Mouse (Mus musculus): ENCODE data around the gene Ube2g1. TPM values are rescaled to one million over a fixed set of nuclear protein-coding genes. Genes with fewer than 3 reads are reported as not detected.
"Not testable (repeated sequence)": the region's sequence is repeated elsewhere in the genome, so short reads cannot be mapped to it uniquely, and the experiment has no call there.

Ube2g1 gene
- total RNA-seq, 2 experiments from 2014 or later = 53.3 to 55.1 TPM

GRCm38 (mm10) chr11:72587537-72588233 is 19.4 kb upstream of the Ube2g1 start:
- no peak for DNase-seq (ENCODE audit: extremely low spot score in 1 of 2, low spot score in 2 of 2)
- intact Hi-C loops (cut with DNase I) = no loop called here

GRCm38 (mm10) chr11:72595010-72595737 is 11.9 kb upstream of the Ube2g1 start:
- intact Hi-C loops (cut with DNase I) = no loop called here
- no peak for DNase-seq (ENCODE audit: extremely low spot score in 1 of 2, low spot score in 2 of 2)

- DNase-seq (ENCODE audit: extremely low spot score in 1 of 2, low spot score in 2 of 2) = no peak
- intact Hi-C loops (cut with DNase I) = no loop called here
Observed at GRCm38 (mm10) chr11:72597780-72598179, 9.3 kb upstream of the Ube2g1 start.

GRCm38 (mm10) chr11:72607469-72608070 is 487 bp downstream of the Ube2g1 start:
- DNase-seq (ENCODE audit: extremely low spot score in 1 of 2, low spot score in 2 of 2) = peak in 1 of 2 experiments; percentile 91
- intact Hi-C loops (cut with DNase I) = no loop called here

- intact Hi-C loops (cut with DNase I) = no loop called here
- peak; percentile 85 to 95 for DNase-seq (ENCODE audit: extremely low spot score in 1 of 2, low spot score in 2 of 2)
Observed at GRCm38 (mm10) chr11:72608071-72608679, 1.1 kb downstream of the Ube2g1 start.

GRCm38 (mm10) chr11:72609242-72609641 is 2.2 kb downstream of the Ube2g1 start:
- intact Hi-C loops (cut with DNase I) = no loop called here
- DNase-seq (ENCODE audit: extremely low spot score in 1 of 2, low spot score in 2 of 2) = no peak

- intact Hi-C loops (cut with DNase I) = not testable (repeated sequence)
Observed at GRCm38 (mm10) chr11:72614336-72614735, 7.3 kb downstream of the Ube2g1 start.

GRCm38 (mm10) chr11:72615931-72616330 is 8.8 kb downstream of the Ube2g1 start:
- DNase-seq (ENCODE audit: extremely low spot score in 1 of 2, low spot score in 2 of 2) = no peak
- intact Hi-C loops (cut with DNase I) = no loop called here

More at GRCm38 (mm10) chr11:72614336-72614735, 7.3 kb downstream of the Ube2g1 start:
- not testable (repeated sequence) for DNase-seq (ENCODE audit: extremely low spot score in 1 of 2, low spot score in 2 of 2)

GRCm38 (mm10) chr11:72618476-72618875 is 11.4 kb downstream of the Ube2g1 start:
- no peak for DNase-seq (ENCODE audit: extremely low spot score in 1 of 2, low spot score in 2 of 2)
- intact Hi-C loops (cut with DNase I) = no loop called here

GRCm38 (mm10) chr11:72642730-72643129 is 35.6 kb downstream of the Ube2g1 start:
- no peak for DNase-seq (ENCODE audit: extremely low spot score in 1 of 2, low spot score in 2 of 2)
- intact Hi-C loops (cut with DNase I) = no loop called here

- no peak for DNase-seq (ENCODE audit: extremely low spot score in 1 of 2, low spot score in 2 of 2)
- intact Hi-C loops (cut with DNase I) = no loop called here
Observed at GRCm38 (mm10) chr11:72645386-72645785, 38.3 kb downstream of the Ube2g1 start.

GRCm38 (mm10) chr11:72650347-72650746 is 43.3 kb downstream of the Ube2g1 start:
- no peak for DNase-seq (ENCODE audit: extremely low spot score in 1 of 2, low spot score in 2 of 2)
- intact Hi-C loops (cut with DNase I) = no loop called here

- DNase-seq (ENCODE audit: extremely low spot score in 1 of 2, low spot score in 2 of 2) = no peak
- intact Hi-C loops (cut with DNase I) = no loop called here
Observed at GRCm38 (mm10) chr11:72659918-72660317, 52.8 kb downstream of the Ube2g1 start.

- intact Hi-C loops (cut with DNase I) = no loop called here
- no peak for DNase-seq (ENCODE audit: extremely low spot score in 1 of 2, low spot score in 2 of 2)
Observed at GRCm38 (mm10) chr11:72660359-72660758, 53.3 kb downstream of the Ube2g1 start.

- no peak for DNase-seq (ENCODE audit: extremely low spot score in 1 of 2, low spot score in 2 of 2)
- intact Hi-C loops (cut with DNase I) = no loop called here
Observed at GRCm38 (mm10) chr11:72664641-72665040, 57.6 kb downstream of the Ube2g1 start.

- intact Hi-C loops (cut with DNase I) = no loop called here
- no peak for DNase-seq (ENCODE audit: extremely low spot score in 1 of 2, low spot score in 2 of 2)
Observed at GRCm38 (mm10) chr11:72670634-72671033, 63.6 kb downstream of the Ube2g1 start.

- DNase-seq (ENCODE audit: extremely low spot score in 1 of 2, low spot score in 2 of 2) = no peak
- intact Hi-C loops (cut with DNase I) = no loop called here
Observed at GRCm38 (mm10) chr11:72671294-72671988, 64.4 kb downstream of the Ube2g1 start.

- DNase-seq (ENCODE audit: extremely low spot score in 1 of 2, low spot score in 2 of 2) = no peak
- intact Hi-C loops (cut with DNase I) = no loop called here
Observed at GRCm38 (mm10) chr11:72672438-72672837, 65.4 kb downstream of the Ube2g1 start.

- DNase-seq (ENCODE audit: extremely low spot score in 1 of 2, low spot score in 2 of 2) = no peak
- intact Hi-C loops (cut with DNase I) = no loop called here
Observed at GRCm38 (mm10) chr11:72675280-72675679, 68.2 kb downstream of the Ube2g1 start.

Measured in left cerebral cortex, postnatal 10 days (tissue).